Mouse (Mus musculus) lung, postnatal 0 days (tissue): Measurements from ENCODE around the gene Robo2.

Experiments
- CTCF ChIP-seq: IDR thresholded peaks from 2 replicates; pipeline ENCODE4 v1.5.1; 2016; ENCODE audit warnings: antibody characterized with exemption, mild to moderate bottlenecking
- EP300 ChIP-seq: IDR thresholded peaks from 2 replicates; pipeline ENCODE4 v1.6.1; 2016; ENCODE audit warnings: antibody characterized with exemption, mild to moderate bottlenecking, control low read depth

- TF ChIP-seq CTCF (no peak), EP300 (no peak)
These were observed 529.7 kb downstream of the Robo2 start for GRCm38 (mm10) chr16:73881911-73882310.
